Mouse (Mus musculus): ENCODE results near the gene Gabrp. TPM values are rescaled to one million over a fixed set of nuclear protein-coding genes. Genes with fewer than 3 reads are reported as not detected.

Gene Gabrp
- polyA plus RNA-seq, 1 experiment from 2014 or later = not detected

DNA sequence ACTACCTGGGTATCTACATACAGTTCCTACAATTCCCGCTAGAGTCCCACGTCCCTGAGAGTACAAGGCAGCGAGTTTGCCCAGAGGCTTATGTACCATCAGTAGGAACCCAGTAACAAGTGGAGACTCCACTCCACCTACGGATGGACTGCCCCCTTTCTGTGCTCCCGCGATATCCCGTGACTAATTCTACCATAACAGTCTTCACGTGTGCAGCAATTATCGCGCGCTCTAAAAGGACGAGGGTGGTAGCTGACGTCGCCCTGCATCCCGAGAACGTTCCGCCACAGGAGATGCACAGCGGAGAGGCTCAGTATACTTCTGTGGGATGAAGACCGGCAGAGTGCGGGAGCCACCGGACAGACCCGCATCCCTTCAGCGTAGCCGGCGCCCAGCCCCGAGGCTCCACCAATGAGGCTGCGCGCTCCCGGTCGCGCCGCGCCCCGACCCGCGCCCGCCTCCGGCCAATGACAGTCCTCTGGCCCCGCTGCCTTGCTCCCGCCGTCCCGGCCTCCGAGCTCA, 65.8 kb downstream of the Gabrp start:
- peak overlapping the region; percentile 64 for H3K4me2 ChIP-seq (replicated peaks)
- H3K4me3 ChIP-seq = peak overlapping the region; percentile 89
- no peaks in the 10 kb centered on the region for H3K36me3 ChIP-seq
- ATAC-seq (replicated peaks) = peak; percentile 90
- H3K9me3 ChIP-seq = no peaks in the 10 kb centered on the region
- peak overlapping the region; percentile 86 for H3K27ac ChIP-seq (replicated peaks)
- H3K27me3 ChIP-seq = no peaks in the 10 kb centered on the region
- 0 out of 2 replicates have a peak, but pooled peaks cover 3% of the 10 kb centered on the region for H3K4me1 ChIP-seq
- H3K9ac ChIP-seq (replicated peaks) = peak overlapping the region; percentile 88
- 1% methylated on average over 37 of the region's 43 CpGs for WGBS

DNA sequence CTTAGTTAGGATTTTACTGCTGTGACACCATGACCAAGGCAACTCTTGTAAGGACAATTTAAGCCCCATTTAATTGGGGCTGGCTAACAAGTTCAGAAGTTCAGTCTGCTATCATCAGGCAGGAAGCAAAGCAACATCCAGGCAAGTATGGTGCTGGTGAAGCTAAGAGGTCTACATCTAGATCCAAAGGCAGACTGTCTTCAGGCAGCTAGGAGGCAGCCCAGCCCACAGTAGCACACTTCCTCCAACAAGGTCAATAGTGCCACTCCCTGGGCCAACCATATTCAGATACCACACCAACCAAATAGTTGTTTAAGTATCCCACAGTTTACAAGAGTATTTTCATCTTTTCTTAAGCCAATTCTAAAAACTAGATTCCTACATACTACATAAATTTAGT, 69.4 kb downstream of the Gabrp start:
- H3K4me1 ChIP-seq = 0 out of 2 replicates have a peak, but pooled peaks cover 3% of the 10 kb centered on the region
- no peak overlapping the region for H3K4me3 ChIP-seq
- no peaks in the 10 kb centered on the region for H3K9me3 ChIP-seq
- H3K4me2 ChIP-seq (replicated peaks) = no peak overlapping the region
- no peaks in the 10 kb centered on the region for H3K27me3 ChIP-seq
- H3K9ac ChIP-seq (replicated peaks) = no peak overlapping the region
- no peak overlapping the region for H3K27ac ChIP-seq (replicated peaks)
- H3K36me3 ChIP-seq = no peaks in the 10 kb centered on the region
- no peak for ATAC-seq (replicated peaks)

Other genes with a start within 250 kb of the Gabrp start
- gene Ranbp17, start 65.2 kb downstream of the Gabrp start, polyA plus RNA-seq (2015; fragmentation: Nextera tagmentation; extraction: Ambion mirVana) = 7.3 and 9.5 TPM in 2 replicates
- gene D130052B06Rik, start 20.3 kb upstream of the Gabrp start, polyA plus RNA-seq (2015; fragmentation: Nextera tagmentation; extraction: Ambion mirVana) = not detected in 2 replicates